Mouse (Mus musculus) MEL (cell line): ENCODE measurements around the gene Racgap1. TPM values are rescaled to one million over a fixed set of nuclear protein-coding genes. Genes with fewer than 3 reads are reported as not detected.

ENCODE experiments used
- DNase-seq: peaks from one replicate; pipeline ENCODE4 v3.0.0; 2011; ENCODE audit warnings: low read depth, low spot score
- H3K27ac ChIP-seq: 2 replicates; pipeline ENCODE4 v1.5.1; 2012; ENCODE audit warnings: low read depth, mild to moderate bottlenecking, control low read depth, low read length, moderate library complexity; ENCODE audit not compliant: control insufficient read depth
- H3K27me3 ChIP-seq, 2 experiments: fragments of 150-350 bp in 1 of 2; sonication (generic) in 1 of 2; 2 replicates each; pipeline ENCODE4 v1.6.1; 2012; ENCODE audit warnings: low read length in 2 of 2, mild to moderate bottlenecking in 2 of 2, improper control_type of control experiment in 1 of 2, moderate library complexity in 1 of 2; ENCODE audit not compliant: insufficient read depth in 2 of 2, control insufficient read depth in 1 of 2
- H3K36me3 ChIP-seq, 2 experiments: 2 replicates each; pipeline ENCODE4 v1.6.1; 2012 to 2014; ENCODE audit warnings: low read length in 2 of 2, improper control_type of control experiment in 1 of 2, inconsistent platforms in 1 of 2, mild to moderate bottlenecking in 1 of 2; ENCODE audit not compliant: insufficient read depth in 2 of 2, control insufficient read depth in 1 of 2
- H3K4me1 ChIP-seq, 2 experiments: fragments of 150-350 bp in 1 of 2; sonication (generic) in 1 of 2; 2 replicates each; pipeline ENCODE4 v1.6.1; 2012; ENCODE audit warnings: low read length in 2 of 2, improper control_type of control experiment in 1 of 2, mild to moderate bottlenecking in 1 of 2; ENCODE audit not compliant: insufficient read depth in 2 of 2, control insufficient read depth in 1 of 2
- H3K4me3 ChIP-seq, 2 experiments: fragments of 150-350 bp in 1 of 2; sonication (generic) in 1 of 2; 2 replicates each; pipeline ENCODE4 v1.5.1; 2012; ENCODE audit warnings: low read depth in 2 of 2, low read length in 2 of 2, mild to moderate bottlenecking in 2 of 2, moderate library complexity in 2 of 2, control low read depth in 1 of 2, improper control_type of control experiment in 1 of 2; ENCODE audit not compliant: control insufficient read depth in 1 of 2, insufficient read depth in 1 of 2
- H3K79me2 ChIP-seq: 2 replicates; pipeline ENCODE4 v1.6.1; 2012; ENCODE audit warnings: mild to moderate bottlenecking, low read length, moderate library complexity; ENCODE audit not compliant: control insufficient read depth, poor library complexity, insufficient read depth
- H3K9ac ChIP-seq: 2 replicates; pipeline ENCODE4 v1.6.1; 2012; ENCODE audit warnings: low read depth, mild to moderate bottlenecking, control low read depth, low read length, moderate library complexity; ENCODE audit not compliant: control insufficient read depth, poor library complexity, severe bottlenecking
- H3K9me3 ChIP-seq: fragments of 150-350 bp; sonication (generic); replicated peaks from 2 replicates; pipeline ENCODE4 v1.6.1; 2012; ENCODE audit warnings: mild to moderate bottlenecking, low read length, improper control_type of control experiment, moderate library complexity; ENCODE audit not compliant: insufficient read depth
- BHLHE40 ChIP-seq: IDR thresholded peaks from 2 replicates; pipeline ENCODE4 v1.6.1; 2012; ENCODE audit warnings: low read depth, mild to moderate bottlenecking, inconsistent platforms, low read length, improper control_type of control experiment, borderline replicate concordance
- CHD1 ChIP-seq: IDR thresholded peaks from 2 replicates; pipeline ENCODE4 v1.6.1; 2012; ENCODE audit warnings: low read depth, mild to moderate bottlenecking, inconsistent platforms, low read length, improper control_type of control experiment
- CHD2 ChIP-seq: IDR thresholded peaks from 2 replicates; pipeline ENCODE4 v1.6.1; 2011; ENCODE audit warnings: low read length, improper control_type of control experiment
- CTCF ChIP-seq, 3 experiments: IDR thresholded peaks in 2 of 3; conservative IDR thresholded peaks in 1 of 3; 2 replicates each; pipeline ENCODE4 v1.5.1; 2011 to 2012; ENCODE audit warnings: low read length in 3 of 3, low read depth in 2 of 3, mild to moderate bottlenecking in 2 of 3, improper control_type of control experiment in 1 of 3, inconsistent platforms in 1 of 3, mixed read lengths in 1 of 3, moderate library complexity in 1 of 3; ENCODE audit not compliant: control insufficient read depth in 1 of 3, insufficient read depth in 1 of 3, poor library complexity in 1 of 3, severe bottlenecking in 1 of 3
- GABPA ChIP-seq: IDR thresholded peaks from 2 replicates; pipeline ENCODE4 v1.6.1; 2012; ENCODE audit warnings: low read depth, mild to moderate bottlenecking, inconsistent platforms, low read length, improper control_type of control experiment, moderate library complexity
- JUND ChIP-seq: IDR thresholded peaks from 2 replicates; pipeline ENCODE4 v1.6.1; 2011; ENCODE audit warnings: low read depth, mild to moderate bottlenecking, improper control_type of control experiment, low read length
- KAT2A ChIP-seq: conservative IDR thresholded peaks from 2 replicates; pipeline ENCODE4 v1.6.1; 2012; ENCODE audit warnings: low read depth, low read length, improper control_type of control experiment, inconsistent platforms
- MAFK ChIP-seq: IDR thresholded peaks from 2 replicates; pipeline ENCODE4 v1.6.1; 2011; ENCODE audit warnings: low read depth, mild to moderate bottlenecking, low read length, improper control_type of control experiment, borderline replicate concordance
- MXI1 ChIP-seq: IDR thresholded peaks from 2 replicates; pipeline ENCODE4 v1.6.1; 2011; ENCODE audit warnings: mild to moderate bottlenecking, low read depth, low read length, improper control_type of control experiment
- MYC ChIP-seq: IDR thresholded peaks from 2 replicates; pipeline ENCODE4 v1.6.1; 2011; ENCODE audit warnings: low read depth, mild to moderate bottlenecking, low read length, improper control_type of control experiment, moderate library complexity
- NELFE ChIP-seq: IDR thresholded peaks from 2 replicates; pipeline ENCODE4 v1.6.1; 2011; ENCODE audit warnings: low read depth, low read length, improper control_type of control experiment
- POLR2A ChIP-seq, 2 experiments: IDR thresholded peaks; 2 replicates each; pipeline ENCODE4 v1.6.1; 2011 to 2012; ENCODE audit warnings: low read length in 2 of 2, mild to moderate bottlenecking in 2 of 2, control low read depth in 1 of 2, improper control_type of control experiment in 1 of 2, low read depth in 1 of 2, moderate library complexity in 1 of 2; ENCODE audit not compliant: control insufficient read depth in 1 of 2, insufficient read depth in 1 of 2, poor library complexity in 1 of 2
- POLR2AphosphoS2 ChIP-seq: IDR thresholded peaks from 2 replicates; pipeline ENCODE4 v1.6.1; 2011; ENCODE audit warnings: low read length, improper control_type of control experiment
- POLR2AphosphoS5 ChIP-seq: IDR thresholded peaks from 2 replicates; pipeline ENCODE4 v1.6.1; 2012; ENCODE audit warnings: low read depth, borderline replicate concordance, mild to moderate bottlenecking, inconsistent platforms, low read length, moderate library complexity, mixed read lengths
- RCOR1 ChIP-seq: IDR thresholded peaks from 2 replicates; pipeline ENCODE4 v1.6.1; 2012; ENCODE audit warnings: low read depth, mild to moderate bottlenecking, inconsistent platforms, low read length, improper control_type of control experiment
- SIN3A ChIP-seq: IDR thresholded peaks from 2 replicates; pipeline ENCODE4 v1.6.1; 2012; ENCODE audit warnings: low read length, improper control_type of control experiment, inconsistent platforms
- SMC3 ChIP-seq: IDR thresholded peaks from 2 replicates; pipeline ENCODE4 v1.6.1; 2011; ENCODE audit warnings: low read depth, low read length, improper control_type of control experiment
- TCF12 ChIP-seq: IDR thresholded peaks from 2 replicates; pipeline ENCODE4 v1.6.1; 2014; ENCODE audit warnings: low read depth, mild to moderate bottlenecking, inconsistent platforms, low read length, improper control_type of control experiment, moderate library complexity
- UBTF ChIP-seq: IDR thresholded peaks from 2 replicates; pipeline ENCODE4 v1.6.1; 2012; ENCODE audit warnings: low read depth, mild to moderate bottlenecking, inconsistent platforms, low read length, improper control_type of control experiment, moderate library complexity, borderline replicate concordance; ENCODE audit not compliant: insufficient read depth
- USF1 ChIP-seq: IDR thresholded peaks from 2 replicates; pipeline ENCODE4 v1.6.1; 2014; ENCODE audit warnings: low read depth, mild to moderate bottlenecking, inconsistent platforms, low read length, improper control_type of control experiment, moderate library complexity
- USF2 ChIP-seq, 2 experiments: IDR thresholded peaks; 2 replicates each; pipeline ENCODE4 v1.6.1; 2011 to 2012; ENCODE audit warnings: improper control_type of control experiment in 2 of 2, low read length in 2 of 2, borderline replicate concordance in 1 of 2, inconsistent platforms in 1 of 2, low read depth in 1 of 2, mild to moderate bottlenecking in 1 of 2; ENCODE audit not compliant: insufficient read depth in 1 of 2
- polyA plus RNA-seq, 2 experiments: library from polyadenylated mRNA; stranded (reverse) in 1 of 2; unstranded in 1 of 2; fragments of >175 nt in 1 of 2; fragments of >200 nt in 1 of 2; gene quantifications; 2 replicates each; pipeline versions ENCODE4 v1.2.1 to v1.2.4; 2012; ENCODE audit warnings: low replicate concordance in 2 of 2, low read depth in 1 of 2; ENCODE audit not compliant: insufficient read length in 2 of 2, insufficient read depth in 1 of 2, missing spikeins in 1 of 2
- total RNA-seq: library from RNA; depleted of rRNA; stranded (reverse); fragments of 300-350 nt; gene quantifications from 2 replicates; pipeline ENCODE4 v1.2.3, GENCODE M21; 2012

Racgap1 gene
- total and polyA plus RNA-seq, 3 experiments = 126 to 367 (median 149) TPM

DNA sequence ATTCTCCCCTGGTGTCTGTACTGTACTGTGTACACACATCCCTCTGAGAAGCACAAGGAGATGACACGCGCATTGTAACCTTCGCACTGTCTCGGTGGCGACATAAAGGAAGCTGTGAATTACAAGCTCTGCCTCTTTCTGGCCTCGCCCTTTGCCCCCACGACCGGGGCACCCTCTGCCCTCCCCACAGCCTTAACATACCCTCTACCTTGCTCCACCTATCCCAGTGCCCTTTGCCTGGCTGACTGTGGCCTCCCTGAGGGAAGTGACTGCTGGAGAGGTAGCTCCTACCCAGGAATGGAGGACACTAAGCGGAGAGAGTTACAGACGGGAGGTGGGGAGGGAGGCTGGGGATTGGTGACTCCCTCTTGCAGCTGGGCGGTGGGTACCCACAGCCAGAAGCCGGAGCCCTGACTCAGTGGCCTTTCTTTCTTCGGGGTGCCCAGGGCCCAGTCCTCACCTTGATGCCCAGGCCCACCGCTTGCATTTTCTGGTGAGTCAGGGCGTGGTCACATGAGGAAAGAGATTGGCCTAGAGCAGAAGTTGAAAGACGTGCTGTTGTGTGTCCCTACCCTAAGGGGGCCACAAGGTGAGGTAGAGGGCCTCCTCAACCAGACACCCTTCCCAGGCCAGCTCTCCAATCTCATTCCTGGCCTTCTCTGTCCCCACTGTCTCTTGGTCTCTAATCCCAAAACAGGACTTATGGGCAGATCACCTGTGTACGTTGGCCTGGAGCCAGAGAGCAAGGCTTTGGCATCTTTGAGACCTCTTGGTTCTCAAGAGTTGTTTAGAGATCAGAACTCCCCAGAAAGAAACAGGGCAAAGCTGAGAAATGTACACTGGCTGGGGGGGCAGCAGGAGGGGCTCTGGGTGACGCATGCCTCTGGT, 49.0 kb upstream of the Racgap1 start:
- Histone ChIP-seq H3K4me1 (peaks cover 0 to 22% of the 10 kb centered on the region in 2 experiments; a peak in 3 of 4 replicates), H3K9me3 (no peaks in the 10 kb centered on the region), H3K27ac (no peak overlapping the region), H3K9ac (no peak overlapping the region), H3K27me3 (peaks cover 0 to 2% of the 10 kb centered on the region in 2 experiments; a peak in 3 of 4 replicates), H3K79me2 (peaks cover 4% of the 10 kb centered on the region; the same call in 1 of the 2 replicates), H3K4me3 (no peak overlapping the region)
- no peak for DNase-seq
- TF ChIP-seq CTCF (IDR thresholded peaks at IDR 0.05 in 2 of 3, conservative IDR thresholded peaks at IDR 0.05 in 1 of 3; ENCODE audit: control insufficient read depth in 1 of 3, insufficient read depth in 1 of 3, low read depth in 2 of 3, low read length in 3 of 3, poor library complexity in 1 of 3, severe bottlenecking in 1 of 3) = no peak
- no peak for TF ChIP-seq TCF12
- TF ChIP-seq, all 39 proteins: peak for 0
- peaks cover 0 to 10% of the 10 kb centered on the region in 2 experiments; a peak in 1 of 4 replicates for H3K36me3 ChIP-seq

DNA sequence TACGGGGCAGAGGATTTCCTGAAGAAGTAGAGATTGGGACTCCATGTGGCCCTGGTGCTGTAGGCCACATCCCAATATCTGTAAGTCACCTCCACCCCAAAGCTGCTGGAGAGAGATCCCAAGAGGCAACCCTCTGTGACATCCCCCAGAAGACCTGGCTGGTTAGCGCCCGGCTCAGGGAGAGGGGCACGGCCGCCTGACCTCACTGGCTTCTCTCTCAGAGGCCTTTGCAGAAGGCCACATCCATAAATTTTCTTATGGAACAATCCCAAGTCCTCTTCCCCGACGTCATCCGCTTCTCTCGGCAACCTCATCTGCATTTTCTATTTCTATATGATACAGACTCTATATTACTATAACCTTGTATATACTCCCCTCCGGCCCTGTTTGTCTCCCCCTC, 48.3 kb upstream of the Racgap1 start:
- Histone ChIP-seq H3K27ac (no peak overlapping the region), H3K79me2 (peaks cover 4% of the 10 kb centered on the region; the same call in 1 of the 2 replicates), H3K36me3 (peaks cover 0 to 10% of the 10 kb centered on the region in 2 experiments; a peak in 1 of 4 replicates), H3K4me1 (peaks cover 0 to 22% of the 10 kb centered on the region in 2 experiments; a peak in 3 of 4 replicates), H3K4me3 (no peak overlapping the region), H3K9ac (no peak overlapping the region), H3K9me3 (no peaks in the 10 kb centered on the region), H3K27me3 (peaks cover under 1 to 5% of the 10 kb centered on the region in 2 experiments; a peak in 3 of 4 replicates)
- TF ChIP-seq NELFE (no peak), MAFK (no peak), MYC (no peak), USF1 (no peak), KAT2A (no peak), SIN3A (no peak), JUND (no peak), CHD2 (no peak), SMC3 (no peak), POLR2A (IDR thresholded peaks at IDR 0.05; ENCODE audit: control insufficient read depth in 1 of 2, insufficient read depth in 1 of 2, low read depth in 1 of 2, low read length in 2 of 2, poor library complexity in 1 of 2) (no peak)
- DNase-seq = no peak

GRCm38 (mm10) chr15:99698533-99699085, 47.2 kb upstream of the Racgap1 start:
- Histone ChIP-seq H3K4me1 (peaks cover 0 to 22% of the 10 kb centered on the region in 2 experiments; a peak in 3 of 4 replicates), H3K27ac (no peak overlapping the region), H3K36me3 (peaks cover 0 to 10% of the 10 kb centered on the region in 2 experiments; a peak in 1 of 4 replicates), H3K9ac (no peak overlapping the region; the same call in 1 of the 2 replicates), H3K9me3 (no peaks in the 10 kb centered on the region), H3K79me2 (peaks cover 4% of the 10 kb centered on the region; the same call in 1 of the 2 replicates), H3K4me3 (peak overlapping the region in 1 of 2 experiments; percentile 16; a peak in 1 of 4 replicates), H3K27me3 (peaks cover 7 to 10% of the 10 kb centered on the region in 2 experiments; a peak in 3 of 4 replicates)
- DNase-seq = peak; percentile 55
- TF ChIP-seq GABPA = no peak
- TF ChIP-seq JUND = no peak
- TF ChIP-seq TCF12 = no peak
- no peak for TF ChIP-seq CHD1
- TF ChIP-seq USF2 (IDR thresholded peaks at IDR 0.05; ENCODE audit: borderline replicate concordance in 1 of 2, insufficient read depth in 1 of 2, low read depth in 1 of 2, low read length in 2 of 2) = peak in 1 of 2 experiments; percentile 62; a peak in 1 of 4 replicates
- no peak for TF ChIP-seq POLR2AphosphoS5
- TF ChIP-seq MXI1 = 0 out of 2 replicates have a peak, but pooled peaks have one; percentile 40
- no peak for TF ChIP-seq POLR2AphosphoS2
- peak; percentile 96 for TF ChIP-seq BHLHE40
- TF ChIP-seq CTCF (IDR thresholded peaks at IDR 0.05 in 2 of 3, conservative IDR thresholded peaks at IDR 0.05 in 1 of 3; ENCODE audit: control insufficient read depth in 1 of 3, insufficient read depth in 1 of 3, low read depth in 2 of 3, low read length in 3 of 3, poor library complexity in 1 of 3, severe bottlenecking in 1 of 3) = no peak
- TF ChIP-seq UBTF = no peak
- TF ChIP-seq POLR2A (IDR thresholded peaks at IDR 0.05; ENCODE audit: control insufficient read depth in 1 of 2, insufficient read depth in 1 of 2, low read depth in 1 of 2, low read length in 2 of 2, poor library complexity in 1 of 2) = 0 out of 4 replicates have a peak, but pooled peaks of 1 of the 2 experiments have one; percentile 16
- no peak for TF ChIP-seq RCOR1
